Mouse (Mus musculus): ENCODE data around the gene Fabp1. TPM values are rescaled to one million over a fixed set of nuclear protein-coding genes. Genes with fewer than 3 reads are reported as not detected.

Fabp1 gene
- total RNA-seq, 2 experiments from 2014 or later, result not detected

DNA sequence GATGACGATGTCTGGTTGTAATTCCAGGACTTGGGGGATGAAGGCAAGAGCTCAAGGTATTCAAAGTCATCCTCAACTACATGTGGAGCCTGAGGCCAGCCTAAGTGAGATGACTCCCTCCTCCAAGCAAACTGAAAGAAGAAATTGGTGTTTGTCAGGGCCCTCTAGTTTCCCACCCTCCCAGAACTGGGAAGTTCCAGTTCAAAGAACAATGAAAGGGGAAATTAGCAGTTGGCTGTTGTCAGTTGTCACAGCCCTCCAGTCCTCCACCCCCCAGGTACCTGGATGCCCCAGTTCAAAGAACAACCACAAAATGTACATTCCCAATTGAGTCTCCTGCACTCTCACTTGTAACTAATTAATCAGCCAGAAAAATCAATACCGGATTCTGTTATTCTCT, 9.1 kb downstream of the Fabp1 start:
- DNase-seq (ENCODE audit: low spot score in 2 of 2), result no peak

DNA sequence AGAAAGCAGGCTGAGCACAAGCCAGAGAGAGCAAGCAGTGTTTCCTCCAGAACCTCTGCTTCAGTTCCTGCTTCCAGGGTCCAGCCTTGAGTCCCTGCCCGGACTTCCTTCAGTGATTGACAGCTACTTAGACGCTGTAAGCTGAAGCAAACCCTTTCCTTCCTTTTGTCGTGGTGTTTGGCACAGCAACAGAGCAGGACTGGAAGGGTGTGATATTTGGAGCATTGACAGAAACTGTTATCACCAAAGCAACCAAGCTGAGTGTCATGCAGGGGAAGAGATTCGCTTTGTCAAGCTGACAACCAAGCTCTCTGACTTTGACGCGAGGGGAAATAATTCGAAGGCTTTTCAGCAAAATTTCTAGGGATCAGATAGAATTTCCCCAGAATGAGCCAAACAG, 12.3 kb downstream of the Fabp1 start:
- no peak for DNase-seq (ENCODE audit: low spot score in 2 of 2)

DNA sequence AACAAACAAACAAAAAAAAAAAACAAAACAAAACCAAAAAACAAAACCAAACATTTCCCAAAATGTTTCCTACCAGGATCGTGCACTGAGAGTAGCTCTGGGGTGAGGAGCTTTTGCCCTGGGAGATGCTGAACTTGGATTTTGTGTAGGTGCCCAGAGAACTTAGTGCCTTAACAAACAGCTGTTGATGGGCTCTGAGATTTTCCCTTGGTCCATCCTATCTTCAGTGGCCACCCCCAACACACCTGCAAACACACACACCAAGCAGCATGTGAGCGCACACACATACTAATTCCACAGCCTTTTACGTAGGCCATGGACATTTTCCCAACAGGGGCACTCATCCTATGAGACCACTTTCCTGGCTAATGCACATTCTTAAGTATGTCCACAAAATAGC, 12.8 kb downstream of the Fabp1 start:
- DNase-seq (ENCODE audit: low spot score in 2 of 2), result no peak

DNA sequence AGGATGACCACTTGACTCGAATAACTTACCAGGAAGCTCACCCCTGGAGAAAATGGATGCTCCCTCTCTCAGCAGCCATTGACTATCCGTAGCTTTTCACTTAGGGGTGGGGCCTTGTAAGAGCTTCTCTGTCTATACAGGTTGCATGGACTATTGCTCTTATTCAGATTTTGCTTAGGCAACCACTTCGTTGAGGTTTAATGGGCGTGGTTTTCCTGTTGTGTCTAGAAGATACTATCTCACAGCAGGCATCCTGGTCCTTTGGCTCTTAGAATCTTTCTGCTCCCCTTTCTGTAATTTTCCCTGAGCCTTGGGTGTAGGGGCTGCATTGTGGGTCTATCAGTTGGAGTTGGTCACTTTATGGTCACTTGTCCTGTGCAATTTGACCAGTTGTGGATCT, 21.9 kb downstream of the Fabp1 start:
- no peak for DNase-seq (ENCODE audit: low spot score in 2 of 2)

DNA sequence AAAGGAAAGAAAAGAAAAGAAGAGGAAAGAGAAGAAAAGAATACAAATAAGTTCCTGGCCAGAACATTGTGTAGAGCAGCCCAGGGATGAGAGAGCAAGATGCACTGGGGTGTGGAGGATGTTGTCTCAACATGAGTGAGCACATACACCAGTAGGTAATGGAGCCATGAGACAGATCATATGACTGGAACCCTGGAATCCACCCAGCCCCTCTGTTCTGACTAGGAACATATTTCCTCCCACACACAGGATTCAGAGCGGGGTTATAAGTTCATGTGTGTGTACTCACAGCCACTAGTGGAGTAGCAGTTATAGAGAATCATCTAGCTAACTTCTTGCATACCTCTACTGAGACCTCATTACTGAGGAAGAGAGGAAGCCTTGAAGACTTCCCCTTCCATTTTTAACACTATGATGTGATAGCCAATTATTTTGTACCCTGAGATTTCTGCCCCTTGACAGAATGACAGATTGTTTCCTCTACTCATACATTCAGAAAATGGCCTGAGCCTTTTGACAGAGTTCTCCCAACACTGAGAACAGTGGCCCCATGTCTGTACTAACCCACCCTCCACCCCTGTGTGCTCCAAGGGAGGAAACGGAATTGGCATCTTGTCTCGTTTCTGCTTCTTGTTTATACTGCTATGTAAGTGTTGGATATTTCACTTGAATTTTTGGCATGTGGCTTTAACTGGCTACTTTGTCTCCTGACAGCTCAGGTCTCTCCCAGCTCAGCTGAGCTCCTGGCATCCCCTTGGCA, 24.7 kb downstream of the Fabp1 start:
- no peak for DNase-seq (ENCODE audit: low spot score in 2 of 2)

DNA sequence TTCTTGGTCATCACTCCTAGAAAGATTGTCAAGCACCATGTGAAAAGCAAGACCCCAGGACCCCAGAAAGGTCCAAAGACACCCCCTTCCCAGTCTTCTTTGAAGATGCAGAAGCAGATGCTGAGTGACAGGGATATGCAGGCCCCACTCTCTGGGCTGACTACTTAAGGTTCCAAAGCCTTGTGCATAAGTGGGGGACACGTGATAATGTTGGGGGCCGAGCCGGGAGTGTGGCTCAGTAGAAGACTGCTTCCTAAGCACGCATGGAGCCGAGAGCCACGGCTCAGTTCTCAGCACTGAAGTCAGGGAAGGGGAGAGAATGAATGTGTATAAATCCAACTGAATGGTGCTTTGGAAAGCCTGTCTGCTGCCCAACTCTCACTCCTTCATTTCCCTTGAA, 26.9 kb downstream of the Fabp1 start:
- no peak for DNase-seq (ENCODE audit: low spot score in 2 of 2)

DNA sequence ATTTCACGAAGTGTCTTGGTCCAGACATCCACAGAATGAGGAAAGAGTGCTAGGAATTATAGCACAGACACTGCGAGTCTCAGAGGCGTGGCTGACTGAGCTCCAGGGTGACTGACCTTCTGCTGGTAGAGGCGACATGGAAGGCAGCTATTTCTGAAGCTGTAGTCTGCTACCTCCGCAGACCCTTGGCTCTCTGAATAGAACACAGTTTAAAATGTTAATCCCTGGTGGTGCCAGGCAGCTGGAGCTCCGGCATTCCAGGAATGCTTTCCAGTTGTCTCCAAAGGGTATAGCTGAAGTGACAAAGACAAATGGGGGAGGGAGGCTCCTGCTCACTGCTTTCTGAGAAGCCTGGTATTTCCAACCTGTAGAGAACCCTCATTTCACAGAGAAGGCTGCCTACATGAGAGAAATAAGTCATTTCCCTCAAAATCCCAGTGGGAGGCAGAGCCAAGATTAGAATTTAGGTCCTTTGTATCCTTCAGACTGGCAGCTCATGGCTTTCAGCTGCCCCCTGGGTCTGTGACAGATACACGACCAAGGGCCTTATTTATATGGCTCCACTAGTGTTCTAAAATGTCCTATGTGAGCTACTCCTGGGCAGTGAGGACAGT, 27.6 kb downstream of the Fabp1 start:
- DNase-seq (ENCODE audit: low spot score in 2 of 2), result no peak

DNA sequence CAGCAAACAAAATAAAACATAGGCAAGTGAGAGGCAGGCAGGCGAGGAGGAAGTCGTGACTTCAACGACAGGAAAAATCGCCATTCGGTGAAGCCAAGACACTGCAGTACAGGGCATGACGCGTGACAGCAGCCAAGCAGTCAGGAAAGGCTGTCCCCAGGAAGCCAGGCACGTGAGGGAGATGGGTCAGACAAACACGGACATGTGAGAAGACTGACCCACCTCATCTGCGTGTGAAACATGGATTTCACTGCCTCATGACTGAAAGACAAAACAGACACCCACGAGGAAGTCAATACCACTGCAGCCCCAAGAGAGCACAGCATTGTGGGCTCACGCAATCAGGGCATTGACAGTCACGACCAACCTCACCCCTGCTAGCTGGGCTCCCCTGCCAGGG, 35.5 kb downstream of the Fabp1 start:
- no peak for DNase-seq (ENCODE audit: low spot score in 2 of 2)

DNA sequence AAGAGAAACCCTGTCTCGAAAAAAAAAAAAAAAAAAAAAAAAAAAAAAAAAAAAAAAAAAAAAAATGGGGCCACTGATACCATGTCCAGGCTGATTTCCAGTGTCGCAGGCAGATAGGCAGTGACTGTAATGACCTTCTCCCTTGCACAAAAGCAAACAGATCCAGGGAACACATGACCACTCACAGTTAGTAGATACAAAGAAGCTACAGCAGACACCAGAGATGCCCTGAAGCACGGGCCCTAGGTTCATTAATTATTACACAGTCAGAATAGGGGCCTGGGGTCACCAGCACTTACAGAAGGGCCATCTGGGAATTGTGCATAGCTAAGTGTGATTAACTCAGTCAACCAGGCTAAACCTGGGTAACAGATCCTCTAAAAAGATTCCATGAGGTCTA, 36.3 kb downstream of the Fabp1 start:
- no peak for DNase-seq (ENCODE audit: low spot score in 2 of 2)

DNA sequence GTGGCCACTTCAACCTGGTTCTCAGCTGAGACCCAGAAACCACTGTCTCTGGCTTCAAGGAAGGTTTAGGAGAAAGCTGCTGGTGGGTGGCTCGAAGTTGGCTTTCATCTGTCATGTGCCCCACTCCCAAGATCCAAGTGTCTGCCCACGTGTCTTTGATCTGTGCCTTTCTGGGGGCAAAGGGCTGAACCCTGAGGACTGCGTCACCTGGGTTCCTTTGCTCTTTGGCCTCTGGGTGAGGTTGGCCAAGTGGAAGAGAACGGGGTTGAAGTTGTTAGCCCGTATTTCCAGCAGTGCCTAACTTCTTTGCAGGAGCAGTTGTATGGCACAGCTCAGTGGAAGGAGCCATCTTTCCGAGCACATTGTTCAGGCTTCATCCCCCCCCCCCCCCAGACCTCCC, 36.9 kb downstream of the Fabp1 start:
- no peak for DNase-seq (ENCODE audit: low spot score in 2 of 2)

DNA sequence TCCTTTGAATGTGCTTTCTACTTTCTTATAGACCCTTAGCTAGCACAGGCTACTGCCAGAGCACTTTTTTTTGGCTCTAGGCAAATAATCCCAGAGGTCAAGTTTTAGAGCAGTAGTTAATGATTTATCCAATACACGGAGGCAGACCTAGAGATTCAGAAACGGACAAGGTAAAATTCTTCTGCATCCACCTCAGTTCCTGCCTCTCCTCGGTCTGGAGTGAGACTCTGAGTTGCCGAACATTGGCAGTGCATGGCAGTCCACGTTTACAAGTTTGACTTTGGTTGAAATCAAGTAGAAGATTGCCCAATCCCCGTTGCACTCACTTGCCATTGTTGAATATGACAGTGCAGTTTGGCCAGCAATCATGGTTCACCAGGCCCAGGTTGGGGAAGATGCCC, 37.4 kb downstream of the Fabp1 start:
- no peak for DNase-seq (ENCODE audit: low spot score in 2 of 2)

DNA sequence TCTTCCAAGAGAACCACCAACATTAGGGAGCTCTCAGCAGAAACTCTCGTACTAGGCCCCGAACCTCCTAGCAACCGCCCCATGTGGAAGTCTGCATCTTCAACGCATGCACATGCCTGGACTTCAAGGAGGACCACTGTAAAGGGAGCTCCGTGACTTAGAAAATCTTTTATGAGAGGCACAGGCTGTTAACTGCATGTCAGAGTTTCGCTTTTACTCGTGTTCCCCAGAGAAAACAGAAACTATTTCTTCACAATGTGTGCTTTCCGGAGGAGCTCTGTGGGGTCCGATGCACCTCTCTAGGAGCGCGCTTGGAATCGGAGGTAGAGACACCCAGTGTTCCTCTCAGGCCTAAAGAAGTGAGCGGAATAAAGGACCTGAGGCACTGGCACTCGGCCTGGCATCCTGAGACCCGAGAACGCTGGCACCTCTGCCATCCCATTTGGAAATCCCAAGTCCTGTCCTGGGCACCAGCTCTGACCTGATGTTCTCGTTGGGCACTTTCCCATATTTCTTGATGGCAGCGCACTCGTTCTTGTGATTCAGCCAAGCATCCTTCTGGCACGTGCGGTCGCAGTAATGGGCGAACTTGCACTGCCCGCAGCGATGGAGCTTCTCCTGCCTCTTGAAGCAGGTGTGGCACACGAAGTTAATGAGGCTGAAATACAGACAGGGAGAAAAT, 39.6 kb downstream of the Fabp1 start:
- no peak for DNase-seq (ENCODE audit: low spot score in 2 of 2)

DNA sequence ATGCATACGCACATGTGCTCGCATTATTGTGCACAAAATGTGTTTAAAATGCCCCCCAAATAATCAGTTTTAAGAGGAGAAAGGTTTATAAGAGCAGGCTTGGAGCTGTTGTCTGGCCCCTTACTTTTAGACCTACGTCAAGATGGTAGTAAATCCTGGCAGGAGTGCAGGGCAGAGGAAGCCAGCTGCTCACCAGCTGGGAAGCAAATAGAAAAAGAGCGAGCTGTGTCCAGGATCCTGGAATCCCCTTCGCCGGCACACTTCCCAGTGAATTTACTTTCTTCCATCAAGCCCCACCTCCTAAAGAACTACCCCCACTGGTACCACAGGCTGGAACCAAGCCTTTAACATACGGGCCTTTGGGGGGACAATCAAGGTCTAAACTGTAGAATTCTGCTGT, 41.2 kb downstream of the Fabp1 start:
- DNase-seq (ENCODE audit: low spot score in 2 of 2), result no peak

DNA sequence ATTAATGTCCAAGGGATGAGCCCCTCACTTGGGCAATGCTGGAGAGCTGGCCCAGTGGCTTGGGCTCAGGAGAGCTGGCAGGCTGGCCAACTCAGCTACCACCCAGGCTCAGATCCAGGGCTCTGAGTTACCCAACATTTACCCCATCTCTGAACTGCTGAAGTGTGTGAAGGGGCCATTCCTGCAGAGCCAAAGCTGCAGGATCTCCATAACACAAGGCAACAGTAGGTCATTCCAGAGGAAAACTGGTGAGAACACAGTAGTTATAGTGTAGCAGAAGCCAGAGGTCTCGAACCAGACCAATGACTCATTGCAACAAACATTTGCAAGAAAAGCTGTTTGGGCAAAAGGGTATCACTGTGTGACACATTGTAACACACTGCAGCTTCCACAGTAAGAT, 43.2 kb downstream of the Fabp1 start:
- no peak for DNase-seq (ENCODE audit: low spot score in 2 of 2)

DNA sequence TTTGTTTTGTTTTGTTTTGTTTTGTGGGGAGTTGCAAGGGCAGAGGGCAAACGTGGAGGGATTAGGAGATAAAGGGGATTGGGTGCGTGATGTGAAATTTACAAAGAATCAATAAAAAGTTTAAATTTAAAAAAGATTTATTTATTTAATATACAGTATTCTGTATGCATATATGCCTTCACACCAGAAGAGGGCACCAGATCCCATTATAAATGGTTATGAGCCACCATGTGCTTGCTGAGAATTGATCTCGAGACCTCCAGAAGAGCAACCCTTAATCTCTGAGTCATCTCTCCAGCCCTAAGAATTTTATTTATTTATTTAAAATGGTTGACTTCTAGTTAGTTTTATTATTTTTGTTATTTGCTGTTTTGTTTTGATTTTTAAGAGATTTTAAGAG, 43.6 kb downstream of the Fabp1 start:
- no peak for DNase-seq (ENCODE audit: low spot score in 2 of 2)

DNA sequence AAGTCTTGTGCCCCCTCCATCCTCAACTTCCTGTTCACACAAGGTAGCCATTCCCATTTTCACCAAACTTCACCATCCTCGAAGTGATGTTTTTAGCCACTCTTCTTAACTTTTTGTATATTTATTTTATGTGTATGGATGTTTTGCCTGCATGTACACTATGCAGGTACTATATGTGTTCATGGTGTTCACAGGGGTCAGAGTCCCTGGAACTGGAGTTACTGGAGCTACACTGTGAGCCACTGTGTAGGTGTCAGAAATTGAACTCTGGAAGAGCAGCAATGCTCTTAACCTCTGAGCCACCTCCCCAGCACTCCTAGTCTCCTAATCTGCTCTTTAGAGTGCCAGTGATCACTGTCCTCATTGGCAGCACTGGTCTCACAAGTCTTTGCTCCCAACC, 48.8 kb downstream of the Fabp1 start:
- DNase-seq (ENCODE audit: low spot score in 2 of 2), result no peak

DNA sequence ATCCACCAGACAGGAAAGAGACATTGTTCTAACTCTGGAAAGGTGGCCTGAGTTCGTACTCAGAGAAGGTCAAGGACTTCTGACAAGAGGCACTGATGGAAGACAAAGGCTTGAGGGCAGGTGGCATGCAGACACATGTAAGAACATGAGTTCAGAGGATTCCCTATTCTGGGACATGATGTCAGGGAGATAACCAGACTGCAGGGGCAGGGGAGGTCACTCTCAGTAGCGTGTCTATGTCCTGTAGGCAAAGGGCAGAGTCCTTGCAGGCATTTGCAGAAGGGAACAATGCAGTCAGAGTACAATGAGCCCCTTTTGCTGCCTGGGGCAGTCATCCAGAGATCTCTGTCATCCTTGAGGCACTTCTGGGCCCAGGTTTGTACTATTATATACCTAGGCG, 50.0 kb downstream of the Fabp1 start:
- no peak for DNase-seq (ENCODE audit: low spot score in 2 of 2)

DNA sequence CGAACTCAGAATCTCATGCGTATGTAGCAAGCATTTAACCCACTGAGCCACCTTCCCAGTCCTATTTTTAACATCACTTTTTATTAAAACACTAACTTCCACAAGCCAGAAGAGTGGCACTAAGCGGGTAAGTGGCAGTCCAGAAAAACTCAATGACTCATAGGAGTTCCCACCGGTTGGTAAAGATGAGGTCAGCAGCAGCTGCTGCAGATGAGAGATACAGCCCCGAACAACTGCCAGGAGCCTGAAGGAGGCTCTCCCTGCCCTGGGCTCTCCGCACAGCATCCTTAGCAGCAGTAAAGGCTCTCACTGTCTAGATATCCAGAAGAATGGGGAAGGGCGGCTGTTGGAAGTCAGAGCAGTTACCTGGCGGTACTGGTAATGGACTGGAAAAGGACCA, 51.3 kb downstream of the Fabp1 start:
- no peak for DNase-seq (ENCODE audit: low spot score in 2 of 2)

DNA sequence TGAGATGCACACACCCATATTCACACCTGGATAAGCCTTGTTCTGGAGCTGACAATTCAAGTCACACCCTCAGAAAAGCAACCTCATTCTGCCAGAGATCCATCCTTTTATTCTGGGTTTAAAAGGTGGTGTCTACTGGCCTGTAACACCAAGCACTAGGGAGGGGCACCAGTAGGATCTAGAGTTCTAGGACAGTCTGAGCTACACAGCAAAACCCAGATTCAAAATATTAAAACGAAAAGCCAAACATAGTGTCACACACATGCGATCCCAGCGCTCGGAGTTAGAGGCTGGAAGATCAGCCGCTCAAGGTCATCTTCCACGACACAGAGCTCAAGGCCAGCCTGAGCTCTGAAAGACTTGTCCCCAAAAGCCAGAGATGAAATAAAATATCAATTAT, 54.8 kb downstream of the Fabp1 start:
- no peak for DNase-seq (ENCODE audit: low spot score in 2 of 2)
